Mouse (Mus musculus): ENCODE data around the gene Erg28. TPM values are rescaled to one million over a fixed set of nuclear protein-coding genes. Genes with fewer than 3 reads are reported as not detected.

The Erg28 gene
- 119 and 120 TPM in 2 replicates for polyA plus RNA-seq (2016; fragmentation: Nextera tagmentation; extraction: Ambion mirVana)

DNA sequence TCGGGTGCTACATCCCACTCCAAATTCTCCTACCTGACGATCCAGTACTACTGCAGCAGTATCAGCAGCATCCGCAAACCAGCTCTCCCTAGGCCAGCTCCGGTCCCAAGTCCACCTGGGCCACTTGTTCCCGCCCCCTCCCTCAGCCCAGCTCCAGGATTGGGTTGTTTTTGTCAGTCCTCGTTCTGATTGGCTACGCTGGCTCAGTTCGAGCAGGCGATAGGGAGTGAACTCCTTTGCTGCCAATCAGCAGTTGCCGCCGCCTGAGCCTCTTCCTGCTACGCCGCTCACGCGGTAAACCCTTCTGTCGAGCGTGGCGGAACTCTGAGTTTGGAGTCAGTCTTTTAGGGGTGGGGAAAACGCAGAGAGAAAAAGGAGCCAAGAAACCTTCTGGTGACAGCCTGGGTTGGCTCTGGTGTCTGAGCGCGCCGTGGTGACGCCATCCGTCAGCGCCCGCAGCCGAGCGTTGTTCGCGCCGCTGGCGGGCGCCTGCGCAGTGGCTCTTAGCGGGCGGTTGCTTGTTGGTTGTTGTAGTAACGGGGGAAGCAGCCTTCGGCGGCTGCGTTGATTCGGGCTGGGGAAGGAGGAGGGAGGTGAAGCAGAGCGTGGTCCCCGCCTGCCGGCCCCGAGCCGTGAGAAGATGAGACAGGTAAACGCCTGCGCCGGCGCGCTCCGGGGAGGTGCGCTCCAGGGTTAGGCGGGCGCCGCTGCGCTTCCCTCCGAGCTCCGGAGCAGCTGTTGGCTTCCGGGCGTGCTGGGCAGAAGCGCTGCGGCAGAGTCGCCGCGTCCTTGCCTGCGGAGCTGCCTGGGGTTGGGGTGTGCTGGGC lies at the start of gene Erg28, which contains the start of gene Ttll5:
Gene Erg28 (minus strand): TSS at position 113 of the 827 bp plus-strand sequence.
Gene Ttll5 (plus strand): TSS at position 222 of the 827 bp plus-strand sequence.
- H3K9me3 ChIP-seq = no peaks in the 10 kb centered on the region
- H3K36me3 ChIP-seq (replicated peaks) = peaks cover 58% of the 10 kb centered on the region
- peaks cover 25% of the 10 kb centered on the region for H3K4me1 ChIP-seq
- H3K4me3 ChIP-seq = peak within 1 kb of the TSS; percentile 80
- peak within 1 kb of the TSS; percentile 94 for H3K27ac ChIP-seq
- under 1% methylated on average over 67 of the region's 67 CpGs for WGBS
- no peaks in the 10 kb centered on the region for H3K27me3 ChIP-seq (ENCODE audit: poor library complexity, severe bottlenecking)
- DNase-seq (ENCODE audit: extremely low spot score, low spot score) = peak; percentile 96

DNA sequence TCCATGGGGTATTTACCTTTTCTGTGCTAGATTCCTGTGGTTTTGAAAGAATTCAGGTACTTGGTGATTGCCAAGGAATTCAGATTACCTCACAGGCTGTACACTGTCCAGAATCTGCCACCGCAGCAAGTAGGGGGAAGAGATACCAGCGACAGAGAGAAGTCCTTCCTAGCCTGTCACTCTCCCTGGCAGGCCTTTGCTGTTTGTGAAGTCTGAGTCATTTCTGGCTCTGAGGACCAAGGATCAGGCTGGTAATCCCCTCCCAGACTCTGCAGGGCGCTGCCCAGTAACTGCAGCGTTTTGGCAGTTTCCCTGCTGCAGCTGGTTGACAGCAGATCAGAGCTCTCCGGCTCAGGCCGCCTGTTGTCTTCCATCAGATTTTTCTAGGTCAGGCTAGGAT lies 45.1 kb upstream of the Erg28 start:
- H3K4me3 ChIP-seq = no peak overlapping the region
- peaks cover 9% of the 10 kb centered on the region for H3K36me3 ChIP-seq (replicated peaks)
- H3K9me3 ChIP-seq = no peaks in the 10 kb centered on the region
- 28% methylated on average over 6 of the region's 6 CpGs for WGBS
- H3K27ac ChIP-seq = no peak overlapping the region
- peak; percentile 16 for DNase-seq (ENCODE audit: extremely low spot score, low spot score)
- H3K4me1 ChIP-seq = peaks cover 23% of the 10 kb centered on the region
- H3K27me3 ChIP-seq (ENCODE audit: poor library complexity, severe bottlenecking) = no peaks in the 10 kb centered on the region

- no peaks in the 10 kb centered on the region for H3K27me3 ChIP-seq (ENCODE audit: poor library complexity, severe bottlenecking)
- peaks cover 27% of the 10 kb centered on the region for H3K4me1 ChIP-seq
- H3K27ac ChIP-seq = no peak overlapping the region
- H3K4me3 ChIP-seq = no peak overlapping the region
- no peaks in the 10 kb centered on the region for H3K9me3 ChIP-seq
- no peak for DNase-seq (ENCODE audit: extremely low spot score, low spot score)
- H3K36me3 ChIP-seq (replicated peaks) = peaks cover 10% of the 10 kb centered on the region
Observed at GRCm38 (mm10) chr12:85867125-85867524, 42.8 kb upstream of the Erg28 start.

- Histone ChIP-seq H3K27ac (no peak overlapping the region), H3K4me1 (peaks cover 27% of the 10 kb centered on the region), H3K9me3 (no peaks in the 10 kb centered on the region), H3K27me3 (ENCODE audit: poor library complexity, severe bottlenecking) (no peaks in the 10 kb centered on the region), H3K36me3 (replicated peaks) (peaks cover 12% of the 10 kb centered on the region), H3K4me3 (no peak overlapping the region)
- WGBS = 84% methylated on average over 4 of the region's 4 CpGs
- DNase-seq (ENCODE audit: extremely low spot score, low spot score) = no peak
Observed at GRCm38 (mm10) chr12:85866624-85867023, 42.3 kb upstream of the Erg28 start.

GRCm38 (mm10) chr12:85865526-85865925 lies 41.2 kb upstream of the Erg28 start:
- H3K9me3 ChIP-seq = no peaks in the 10 kb centered on the region
- H3K27me3 ChIP-seq (ENCODE audit: poor library complexity, severe bottlenecking) = no peaks in the 10 kb centered on the region
- WGBS = 86% methylated on average over 3 of the region's 3 CpGs
- H3K27ac ChIP-seq = no peak overlapping the region
- H3K36me3 ChIP-seq (replicated peaks) = peaks cover 13% of the 10 kb centered on the region
- no peak overlapping the region for H3K4me3 ChIP-seq
- DNase-seq (ENCODE audit: extremely low spot score, low spot score) = no peak
- H3K4me1 ChIP-seq = peaks cover 22% of the 10 kb centered on the region

DNA sequence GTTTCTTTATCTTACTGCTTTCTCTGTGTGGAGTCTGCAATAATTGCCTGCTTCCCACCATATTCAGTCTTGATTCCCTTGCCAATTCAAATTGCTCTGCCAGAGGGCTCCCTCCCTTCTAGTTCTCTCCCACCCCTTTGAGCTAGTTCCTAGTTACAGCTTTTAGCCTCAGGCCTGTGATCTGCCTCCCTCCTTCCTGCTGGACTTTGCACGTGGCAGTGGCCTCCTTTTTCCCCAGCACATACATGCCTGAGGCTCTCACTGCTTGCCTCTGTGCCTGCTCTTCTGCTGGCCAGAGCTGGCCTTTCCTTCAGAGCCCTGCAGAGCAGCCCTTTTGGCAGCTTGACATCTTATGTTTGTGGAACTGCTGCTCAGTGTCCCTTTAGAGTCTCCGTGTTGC lies 38.2 kb upstream of the Erg28 start:
- H3K4me1 ChIP-seq = peaks cover 4% of the 10 kb centered on the region
- 64% methylated on average over 2 of the region's 2 CpGs for WGBS

GRCm38 (mm10) chr12:85859511-85860189 lies 35.3 kb upstream of the Erg28 start:
- no peaks in the 10 kb centered on the region for H3K27me3 ChIP-seq (ENCODE audit: poor library complexity, severe bottlenecking)
- H3K4me3 ChIP-seq = no peak overlapping the region
- H3K27ac ChIP-seq = no peak overlapping the region
- no peaks in the 10 kb centered on the region for H3K9me3 ChIP-seq
- H3K36me3 ChIP-seq (replicated peaks) = peaks cover 28% of the 10 kb centered on the region
- DNase-seq (ENCODE audit: extremely low spot score, low spot score) = no peak
- 72% methylated on average over 3 of the region's 3 CpGs for WGBS
- H3K4me1 ChIP-seq = peaks cover 4% of the 10 kb centered on the region

More for the DNA sequence above, 38.2 kb upstream of the Erg28 start:
- H3K4me3 ChIP-seq = no peak overlapping the region
- no peaks in the 10 kb centered on the region for H3K27me3 ChIP-seq (ENCODE audit: poor library complexity, severe bottlenecking)
- H3K9me3 ChIP-seq = no peaks in the 10 kb centered on the region
- peaks cover 14% of the 10 kb centered on the region for H3K36me3 ChIP-seq (replicated peaks)
- H3K27ac ChIP-seq = no peak overlapping the region
- no peak for DNase-seq (ENCODE audit: extremely low spot score, low spot score)

GRCm38 (mm10) chr12:85859111-85859510 lies 34.8 kb upstream of the Erg28 start:
- whole genome bisulfite sequencing = 91% methylated on average over 3 of the region's 3 CpGs

GRCm38 (mm10) chr12:85857300-85857699 lies 33.0 kb upstream of the Erg28 start:
- Histone ChIP-seq H3K27ac (no peak overlapping the region), H3K4me1 (no peaks in the 10 kb centered on the region), H3K36me3 (replicated peaks) (peaks cover 33% of the 10 kb centered on the region), H3K9me3 (no peaks in the 10 kb centered on the region), H3K27me3 (ENCODE audit: poor library complexity, severe bottlenecking) (no peaks in the 10 kb centered on the region), H3K4me3 (no peak overlapping the region)
- WGBS = 93% methylated on average over 7 of the region's 7 CpGs
- DNase-seq (ENCODE audit: extremely low spot score, low spot score) = no peak

More at GRCm38 (mm10) chr12:85859111-85859510, 34.8 kb upstream of the Erg28 start:
- H3K27ac ChIP-seq = no peak overlapping the region
- peaks cover 25% of the 10 kb centered on the region for H3K36me3 ChIP-seq (replicated peaks)
- peaks cover 4% of the 10 kb centered on the region for H3K4me1 ChIP-seq
- DNase-seq (ENCODE audit: extremely low spot score, low spot score) = no peak
- no peaks in the 10 kb centered on the region for H3K9me3 ChIP-seq
- H3K27me3 ChIP-seq (ENCODE audit: poor library complexity, severe bottlenecking) = no peaks in the 10 kb centered on the region
- no peak overlapping the region for H3K4me3 ChIP-seq

- Histone ChIP-seq H3K27me3 (ENCODE audit: poor library complexity, severe bottlenecking) (no peaks in the 10 kb centered on the region), H3K4me3 (no peak overlapping the region), H3K27ac (no peak overlapping the region), H3K4me1 (no peaks in the 10 kb centered on the region), H3K36me3 (replicated peaks) (peaks cover 47% of the 10 kb centered on the region), H3K9me3 (no peaks in the 10 kb centered on the region)
- WGBS = 90% methylated on average over 1 of the region's 1 CpGs
- DNase-seq (ENCODE audit: extremely low spot score, low spot score) = no peak
Observed at GRCm38 (mm10) chr12:85854271-85854670, 29.9 kb upstream of the Erg28 start.

DNA sequence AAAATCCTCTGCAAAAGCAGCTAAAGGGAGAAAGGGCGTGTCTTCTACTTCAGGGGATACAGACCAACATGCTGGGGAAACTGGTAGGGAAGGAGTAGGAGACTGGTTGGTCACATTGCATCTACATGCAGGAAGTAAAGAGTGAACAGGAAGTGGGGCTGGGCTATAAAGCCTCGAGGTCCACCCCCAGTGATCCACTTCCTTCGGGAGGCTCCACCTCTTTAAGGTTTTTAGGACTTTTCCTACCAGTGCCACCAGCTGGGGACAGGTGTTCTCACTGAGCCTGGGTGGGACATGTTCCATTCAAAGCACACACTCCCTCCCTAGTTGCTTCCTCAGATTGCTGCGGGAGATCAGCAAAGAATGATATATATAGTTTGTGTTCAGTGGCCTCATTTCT lies 29.5 kb upstream of the Erg28 start:
- H3K36me3 ChIP-seq (replicated peaks) = peaks cover 51% of the 10 kb centered on the region
- H3K9me3 ChIP-seq = no peaks in the 10 kb centered on the region
- DNase-seq (ENCODE audit: extremely low spot score, low spot score) = no peak
- no peak overlapping the region for H3K27ac ChIP-seq
- H3K4me1 ChIP-seq = no peaks in the 10 kb centered on the region
- 89% methylated on average over 4 of the region's 4 CpGs for whole genome bisulfite sequencing
- H3K27me3 ChIP-seq (ENCODE audit: poor library complexity, severe bottlenecking) = no peaks in the 10 kb centered on the region
- H3K4me3 ChIP-seq = no peak overlapping the region

- H3K27me3 ChIP-seq (ENCODE audit: poor library complexity, severe bottlenecking) = no peaks in the 10 kb centered on the region
- no peak overlapping the region for H3K27ac ChIP-seq
- no peak for DNase-seq (ENCODE audit: extremely low spot score, low spot score)
- H3K9me3 ChIP-seq = no peaks in the 10 kb centered on the region
- no peak overlapping the region for H3K4me3 ChIP-seq
- WGBS = 89% methylated on average over 8 of the region's 8 CpGs
- H3K4me1 ChIP-seq = no peaks in the 10 kb centered on the region
- H3K36me3 ChIP-seq (replicated peaks) = peaks cover 51% of the 10 kb centered on the region
Observed at GRCm38 (mm10) chr12:85850661-85851060, 26.3 kb upstream of the Erg28 start.

All from forebrain, embryonic 10.5 days (tissue).